Mouse (Mus musculus) limb, embryonic 12.5 days (tissue): ENCODE results near the gene Nodal. TPM values are rescaled to one million over a fixed set of nuclear protein-coding genes. Genes with fewer than 3 reads are reported as not detected.

Experiments used
- ATAC-seq: fragments of 200-750 bp; cut with Nextera tagmentation; 2 replicates; pipeline ENCODE4 v1.8.0; 2017; ENCODE audit warnings: low read depth, moderate TSS enrichment; ENCODE audit not compliant: insufficient number of reproducible peaks, insufficient read depth, low FRiP score, low TSS enrichment
- H3K27ac ChIP-seq: fragments of 300-500 bp; sonication (generic); 2 replicates; pipeline ENCODE4 v1.5.1; 2016; ENCODE audit warnings: mild to moderate bottlenecking, moderate library complexity
- H3K27me3 ChIP-seq: fragments of 300-500 bp; sonication (generic); 2 replicates; pipeline ENCODE4 v1.6.1; 2016; ENCODE audit warnings: mild to moderate bottlenecking, moderate library complexity
- H3K36me3 ChIP-seq: fragments of 300-500 bp; sonication (generic); 2 replicates; pipeline ENCODE4 v1.6.1; 2016; ENCODE audit warnings: mild to moderate bottlenecking, moderate library complexity
- H3K4me1 ChIP-seq: fragments of 300-500 bp; sonication (generic); replicated peaks from 2 replicates; pipeline ENCODE4 v1.6.1; 2016
- H3K4me2 ChIP-seq: fragments of 300-500 bp; sonication (generic); 2 replicates; pipeline ENCODE4 v1.6.1; 2016; ENCODE audit warnings: mild to moderate bottlenecking, moderate library complexity
- H3K4me3 ChIP-seq: fragments of 300-500 bp; sonication (generic); replicated peaks from 2 replicates; pipeline ENCODE4 v1.5.1; 2016; ENCODE audit warnings: mild to moderate bottlenecking
- H3K9ac ChIP-seq: fragments of 300-500 bp; sonication (generic); replicated peaks from 2 replicates; pipeline ENCODE4 v1.6.1; 2016; ENCODE audit warnings: mild to moderate bottlenecking, moderate library complexity
- H3K9me3 ChIP-seq: fragments of 300-500 bp; sonication (generic); 2 replicates; pipeline ENCODE4 v1.6.1; 2016; ENCODE audit warnings: mild to moderate bottlenecking, moderate library complexity
- WGBS: fragments of 180-500 bp; shearing (Covaris S2); methylation state at CpG from one replicate; pipeline ENCODE4 v1.1.7; 2016; 5-methylcytosine and 5-hydroxymethylcytosine counted together
- polyA plus RNA-seq: library from polyadenylated mRNA; unstranded; fragments of >200 nt; fragmentation: Nextera tagmentation; extraction: Ambion mirVana; gene quantifications from 2 replicates; pipeline ENCODE4 v1.2.1, GENCODE M21; 2016

Gene Nodal
- polyA plus RNA-seq, 1 experiment from 2014 or later, result not detected

GRCm38 (mm10) chr10:61380186-61380585, 37.6 kb upstream of the Nodal start:
- Histone ChIP-seq H3K4me3 (no peak overlapping the region), H3K9me3 (no peaks in the 10 kb centered on the region), H3K27ac (no peak overlapping the region), H3K27me3 (peaks cover 17% of the 10 kb centered on the region; the same call in 1 of the 2 replicates), H3K36me3 (no peaks in the 10 kb centered on the region), H3K4me1 (peaks cover 40% of the 10 kb centered on the region), H3K4me2 (peak overlapping the region; percentile 93; the same call in 1 of the 2 replicates), H3K9ac (no peak overlapping the region)
- 28% methylated on average over 9 of the region's 9 CpGs for WGBS
- ATAC-seq, result no peak

- 0 out of 2 replicates have a peak overlapping the region, but pooled peaks have one; percentile 23 for H3K27ac ChIP-seq
- 19% methylated on average over 8 of the region's 8 CpGs for WGBS
- no peaks in the 10 kb centered on the region for H3K36me3 ChIP-seq
- peak overlapping the region; percentile 93 for H3K4me2 ChIP-seq
- peaks cover 19% of the 10 kb centered on the region; the same call in 1 of the 2 replicates for H3K27me3 ChIP-seq
- ATAC-seq, result no peak
- peak overlapping the region; percentile 63 for H3K4me3 ChIP-seq
- no peaks in the 10 kb centered on the region for H3K9me3 ChIP-seq
- H3K4me1 ChIP-seq, result peaks cover 40% of the 10 kb centered on the region
- H3K9ac ChIP-seq, result no peak overlapping the region
Measured at GRCm38 (mm10) chr10:61381823-61382222, 35.9 kb upstream of the Nodal start.

DNA sequence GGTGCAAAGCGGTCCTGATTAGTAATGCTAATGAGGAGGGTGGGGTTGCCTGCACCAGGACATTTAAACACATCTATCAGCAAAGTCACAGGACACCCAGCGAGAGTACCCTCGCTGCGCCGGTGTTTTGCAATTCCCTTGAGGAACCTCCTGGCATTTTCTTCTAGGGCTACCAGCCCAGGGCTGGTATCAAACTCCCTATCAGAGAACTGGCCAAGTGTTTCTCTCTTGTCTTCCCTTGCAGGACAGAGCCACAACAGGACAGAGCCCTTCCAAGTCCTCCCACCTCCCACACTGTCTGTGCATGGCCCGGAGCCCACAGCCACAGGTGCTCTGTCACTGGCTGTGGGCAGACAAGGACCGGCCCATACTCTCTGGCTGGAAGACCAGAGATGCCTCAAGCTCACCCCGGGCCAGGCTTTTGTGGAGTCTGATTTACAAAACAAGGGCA, 35.5 kb upstream of the Nodal start:
- H3K4me1 ChIP-seq, result peaks cover 40% of the 10 kb centered on the region

DNA sequence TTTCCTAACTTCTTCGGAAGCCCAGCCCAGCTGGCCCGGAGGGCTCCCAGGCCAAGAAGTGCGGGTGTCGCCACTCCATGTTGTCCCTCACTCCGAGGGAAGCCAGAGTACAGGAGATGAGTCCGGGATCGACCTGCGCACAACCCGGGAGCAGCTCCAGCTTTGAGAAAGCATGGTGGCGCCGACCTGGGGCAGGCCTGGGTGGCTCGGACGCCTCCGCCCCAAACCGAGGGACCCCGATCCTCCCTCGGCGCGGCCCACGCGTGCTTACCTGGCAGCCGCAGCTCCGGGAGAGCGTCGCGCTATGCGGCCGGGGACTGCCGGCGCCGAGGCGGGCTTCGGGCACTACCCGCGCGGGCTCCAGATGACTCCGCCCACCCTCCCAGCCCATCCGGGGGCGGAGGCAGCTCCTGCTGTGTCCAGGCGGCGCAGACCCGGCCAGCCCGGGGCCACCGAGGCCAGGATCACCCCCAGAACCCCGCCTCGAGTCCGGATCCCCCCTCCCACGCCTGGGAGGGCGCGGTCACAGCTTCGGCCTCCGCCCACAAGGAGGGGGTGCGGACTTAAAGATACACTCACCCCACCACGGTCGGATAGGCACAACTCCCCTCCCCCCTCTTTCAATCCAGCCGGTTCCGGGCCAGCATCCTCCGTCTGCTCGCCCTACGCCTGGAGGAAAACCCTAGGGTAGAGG, 34.6 kb upstream of the Nodal start, which contains the start of gene Pald1:
Gene Pald1, minus strand, starts transcription at position 510 of the 694 bp plus-strand sequence.
- H3K27ac ChIP-seq, result peak within 1 kb of the TSS; percentile 12; the same call in 1 of the 2 replicates
- H3K36me3 ChIP-seq, result no peaks in the 10 kb centered on the region
- peak; percentile 77 for ATAC-seq
- H3K27me3 ChIP-seq, result peaks cover 19% of the 10 kb centered on the region; the same call in 1 of the 2 replicates
- peak within 1 kb of the TSS; percentile 63 for H3K4me3 ChIP-seq
- peaks cover 40% of the 10 kb centered on the region for H3K4me1 ChIP-seq
- peak within 1 kb of the TSS; percentile 93 for H3K4me2 ChIP-seq
- no peaks in the 10 kb centered on the region for H3K9me3 ChIP-seq
- WGBS, result under 1% methylated on average over 59 of the region's 60 CpGs
- peak within 1 kb of the TSS; percentile 73 for H3K9ac ChIP-seq

More for the DNA sequence above, 35.5 kb upstream of the Nodal start:
- Histone ChIP-seq H3K4me3 (peak overlapping the region; percentile 63), H3K27me3 (peaks cover 19% of the 10 kb centered on the region; the same call in 1 of the 2 replicates), H3K9ac (peak overlapping the region; percentile 73; the same call in 1 of the 2 replicates), H3K9me3 (no peaks in the 10 kb centered on the region), H3K4me2 (peak overlapping the region; percentile 93), H3K27ac (0 out of 2 replicates have a peak overlapping the region, but pooled peaks have one; percentile 3), H3K36me3 (no peaks in the 10 kb centered on the region)
- WGBS, result 1% methylated on average over 8 of the region's 8 CpGs
- no peak for ATAC-seq

GRCm38 (mm10) chr10:61383715-61384047, 34.1 kb upstream of the Nodal start:
- Histone ChIP-seq H3K4me1 (peaks cover 40% of the 10 kb centered on the region), H3K9me3 (no peaks in the 10 kb centered on the region), H3K9ac (peak overlapping the region; percentile 73), H3K4me3 (peak overlapping the region; percentile 63), H3K27ac (0 out of 2 replicates have a peak overlapping the region, but pooled peaks have one; percentile 12), H3K27me3 (peaks cover 19% of the 10 kb centered on the region; the same call in 1 of the 2 replicates), H3K4me2 (peak overlapping the region; percentile 93), H3K36me3 (no peaks in the 10 kb centered on the region)
- ATAC-seq, result no peak
- WGBS, result 2% methylated on average over 11 of the region's 11 CpGs

GRCm38 (mm10) chr10:61385174-61385573, 32.6 kb upstream of the Nodal start:
- H3K4me3 ChIP-seq, result no peak overlapping the region
- no peaks in the 10 kb centered on the region for H3K9me3 ChIP-seq
- 78% methylated on average over 6 of the region's 6 CpGs for WGBS
- H3K27ac ChIP-seq, result no peak overlapping the region
- peaks cover 37% of the 10 kb centered on the region for H3K4me1 ChIP-seq
- no peak overlapping the region for H3K4me2 ChIP-seq
- no peak for ATAC-seq
- no peak overlapping the region for H3K9ac ChIP-seq
- H3K27me3 ChIP-seq, result peaks cover 19% of the 10 kb centered on the region; the same call in 1 of the 2 replicates
- no peaks in the 10 kb centered on the region for H3K36me3 ChIP-seq

DNA sequence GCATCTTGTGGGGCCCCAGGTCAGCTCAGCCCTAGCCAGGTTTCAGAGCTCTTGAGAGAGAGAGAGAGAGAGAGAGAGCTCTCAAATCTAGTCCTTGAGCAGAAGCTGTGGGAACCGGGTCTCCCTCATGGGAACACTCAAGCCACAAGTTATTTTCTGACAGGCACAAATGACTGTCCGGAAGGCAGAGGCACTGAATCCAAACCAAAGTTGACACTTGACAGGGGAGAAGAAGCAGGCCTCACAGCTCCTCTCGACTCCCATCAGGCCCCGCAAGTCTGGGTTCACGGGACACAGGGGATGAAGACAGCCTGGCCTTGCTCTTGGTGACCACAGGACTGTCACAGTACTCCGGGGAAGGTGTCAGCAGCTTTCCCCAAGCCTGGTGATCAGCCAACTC, 31.5 kb upstream of the Nodal start:
- Histone ChIP-seq H3K9ac (no peak overlapping the region), H3K27ac (no peak overlapping the region), H3K4me2 (no peak overlapping the region), H3K4me1 (peaks cover 26% of the 10 kb centered on the region), H3K36me3 (no peaks in the 10 kb centered on the region), H3K4me3 (no peak overlapping the region), H3K27me3 (peaks cover 16% of the 10 kb centered on the region; the same call in 1 of the 2 replicates), H3K9me3 (no peaks in the 10 kb centered on the region)
- ATAC-seq, result no peak
- WGBS, result 50% methylated on average over 6 of the region's 6 CpGs

GRCm38 (mm10) chr10:61389020-61389419, 28.8 kb upstream of the Nodal start:
- no peak for ATAC-seq
- H3K27me3 ChIP-seq, result 0 out of 2 replicates have a peak, but pooled peaks cover 12% of the 10 kb centered on the region
- H3K4me1 ChIP-seq, result peaks cover 7% of the 10 kb centered on the region
- no peak overlapping the region for H3K4me3 ChIP-seq
- no peaks in the 10 kb centered on the region for H3K9me3 ChIP-seq
- H3K27ac ChIP-seq, result no peak overlapping the region
- H3K36me3 ChIP-seq, result no peaks in the 10 kb centered on the region
- no peak overlapping the region for H3K9ac ChIP-seq
- WGBS, result 74% methylated on average over 5 of the region's 5 CpGs
- no peak overlapping the region for H3K4me2 ChIP-seq

GRCm38 (mm10) chr10:61390148-61390547, 27.6 kb upstream of the Nodal start:
- Histone ChIP-seq H3K4me1 (peaks cover 9% of the 10 kb centered on the region; the same call in 1 of the 2 replicates), H3K9ac (no peak overlapping the region), H3K4me2 (no peak overlapping the region), H3K36me3 (no peaks in the 10 kb centered on the region), H3K27me3 (0 out of 2 replicates have a peak, but pooled peaks cover 10% of the 10 kb centered on the region), H3K9me3 (no peaks in the 10 kb centered on the region), H3K27ac (no peak overlapping the region), H3K4me3 (no peak overlapping the region)
- 86% methylated on average over 2 of the region's 2 CpGs for WGBS
- ATAC-seq, result no peak

DNA sequence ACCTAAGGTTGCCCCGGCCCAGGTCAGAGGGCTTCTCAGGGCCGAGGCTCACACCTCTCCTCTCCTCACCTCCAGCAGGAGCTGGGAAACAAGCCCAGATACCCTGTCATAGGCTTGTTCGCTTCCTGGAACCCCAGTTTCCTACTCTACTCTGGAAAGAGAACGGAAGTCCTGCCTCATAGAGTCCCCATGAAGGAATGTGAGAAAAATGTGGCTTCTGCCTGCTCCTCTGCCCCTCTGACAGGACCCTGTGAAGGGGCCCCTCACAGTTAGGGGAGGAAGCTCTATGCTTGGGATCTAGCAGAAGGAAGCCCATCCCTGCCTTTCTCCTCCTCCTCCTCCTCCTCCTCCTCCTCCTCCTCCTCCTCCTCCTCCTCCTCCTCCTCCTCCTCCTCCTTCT, 25.2 kb upstream of the Nodal start:
- 45% methylated on average over 4 of the region's 4 CpGs for WGBS
- Histone ChIP-seq H3K27me3 (0 out of 2 replicates have a peak, but pooled peaks cover 8% of the 10 kb centered on the region), H3K4me3 (no peak overlapping the region), H3K27ac (no peak overlapping the region), H3K36me3 (no peaks in the 10 kb centered on the region), H3K9ac (no peak overlapping the region), H3K4me2 (no peak overlapping the region), H3K4me1 (peaks cover 9% of the 10 kb centered on the region; the same call in 1 of the 2 replicates), H3K9me3 (no peaks in the 10 kb centered on the region)
- no peak for ATAC-seq

- no peak overlapping the region for H3K27ac ChIP-seq
- H3K4me3 ChIP-seq, result no peak overlapping the region
- no peaks in the 10 kb centered on the region for H3K36me3 ChIP-seq
- peaks cover 12% of the 10 kb centered on the region; the same call in 1 of the 2 replicates for H3K4me1 ChIP-seq
- 0 out of 2 replicates have a peak, but pooled peaks cover 8% of the 10 kb centered on the region for H3K27me3 ChIP-seq
- peak; percentile 41; the same call in 1 of the 2 replicates for ATAC-seq
- H3K9ac ChIP-seq, result 0 out of 2 replicates have a peak overlapping the region, but pooled peaks have one; percentile 8
- H3K9me3 ChIP-seq, result no peaks in the 10 kb centered on the region
- WGBS, result 13% methylated on average over 9 of the region's 9 CpGs
- H3K4me2 ChIP-seq, result no peak overlapping the region
Measured at GRCm38 (mm10) chr10:61394476-61395136, 23.2 kb upstream of the Nodal start.
